Mouse (Mus musculus) forebrain, embryonic 14.5 days (tissue): Measurements from ENCODE around the gene Esrrg. TPM values are rescaled to one million over a fixed set of nuclear protein-coding genes. Genes with fewer than 3 reads are reported as not detected.

Experiments
- ATAC-seq: fragments of 200-750 bp; cut with Nextera tagmentation; 2 replicates; pipeline ENCODE4 v1.8.0; 2017; ENCODE audit warnings: mild to moderate bottlenecking, moderate library complexity
- DNase-seq: peaks from one replicate; pipeline ENCODE4 v3.0.0-alpha.2; 2015; ENCODE audit warnings: low spot score
- H3K27ac ChIP-seq: fragments of 300-500 bp; sonication (generic); 2 replicates; pipeline ENCODE4 v1.5.1; 2014; ENCODE audit warnings: low read depth, mild to moderate bottlenecking, control low read depth, low read length, moderate library complexity
- H3K27me3 ChIP-seq: fragments of 300-500 bp; sonication (generic); replicated peaks from 2 replicates; pipeline ENCODE4 v1.6.1; 2014; ENCODE audit warnings: low read length, control low read depth, mixed read lengths; ENCODE audit not compliant: control insufficient read depth, insufficient read depth
- H3K36me3 ChIP-seq: fragments of 300-500 bp; sonication (generic); 2 replicates; pipeline ENCODE4 v1.6.1; 2014; ENCODE audit warnings: low read length, control low read depth; ENCODE audit not compliant: control insufficient read depth, insufficient read depth
- H3K4me1 ChIP-seq: fragments of 300-500 bp; sonication (generic); 2 replicates; pipeline ENCODE4 v1.6.1; 2014; ENCODE audit warnings: antibody characterized with exemption, low read length, control low read depth; ENCODE audit not compliant: control insufficient read depth, insufficient read depth
- H3K4me2 ChIP-seq: fragments of 300-500 bp; sonication (generic); 2 replicates; pipeline ENCODE4 v1.6.1; 2014; ENCODE audit warnings: mild to moderate bottlenecking, control low read depth, low read length
- H3K4me3 ChIP-seq: fragments of 300-500 bp; sonication (generic); 2 replicates; pipeline ENCODE4 v1.5.1; 2014; ENCODE audit warnings: low read depth, low read length, control low read depth
- H3K9ac ChIP-seq: fragments of 300-500 bp; sonication (generic); 2 replicates; pipeline ENCODE4 v1.6.1; 2014; ENCODE audit warnings: mild to moderate bottlenecking, low read length, control low read depth, moderate library complexity
- H3K9me3 ChIP-seq: fragments of 300-500 bp; sonication (generic); replicated peaks from 2 replicates; pipeline ENCODE4 v1.6.1; 2016; ENCODE audit warnings: low read length, control low read depth, mixed read lengths; ENCODE audit not compliant: control insufficient read depth
- WGBS: fragments of 180-500 bp; shearing (Covaris S2); extraction: QIAGEN DNeasy Blood & Tissue Kit; methylation state at CpG from one replicate; pipeline ENCODE4 v1.1.7; 2014; 5-methylcytosine and 5-hydroxymethylcytosine counted together
- polyA plus RNA-seq: library from polyadenylated mRNA; unstranded; fragments of >200 nt; fragmentation: Nextera tagmentation; extraction: Ambion mirVana; gene quantifications from 2 replicates; pipeline ENCODE4 v1.2.1, GENCODE M21; 2014

Esrrg gene
- polyA plus RNA-seq, 1 experiment from 2014 or later, result 9.8 TPM

DNA sequence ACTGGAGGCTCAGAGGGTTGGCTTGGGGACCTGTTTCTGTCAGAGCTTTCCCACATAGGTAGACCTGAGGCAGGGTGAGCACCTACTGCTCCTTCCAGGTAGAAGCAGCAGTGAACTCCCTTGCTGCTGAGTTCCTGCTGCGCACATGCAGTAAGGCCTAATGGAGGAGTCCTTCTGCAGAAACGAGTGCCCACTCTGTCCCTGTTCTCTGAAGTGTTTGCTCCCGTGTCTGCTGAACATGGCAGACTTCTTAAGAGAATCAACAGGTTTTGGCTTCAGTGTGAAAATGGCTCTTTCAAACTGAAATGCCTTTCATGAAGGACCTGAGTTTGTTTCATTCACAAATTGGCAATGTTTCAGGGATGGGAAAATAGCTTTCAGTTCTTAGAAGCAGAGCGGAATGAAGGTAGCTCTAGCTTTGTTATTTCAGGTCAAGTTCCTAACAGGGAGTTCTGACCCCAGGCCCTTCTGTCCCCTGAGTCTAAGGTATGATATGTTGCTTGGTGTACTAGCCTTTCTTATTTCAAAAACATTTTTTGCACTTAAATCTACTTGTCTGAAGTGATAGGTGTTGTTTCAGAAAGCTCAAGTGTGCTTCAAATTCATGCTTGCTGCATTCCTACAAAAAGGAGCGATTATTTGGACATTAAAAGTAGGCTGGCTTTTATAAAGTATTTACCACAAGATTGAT, 185.8 kb downstream of the Esrrg start:
- DNase-seq (no peak), ATAC-seq (no peak)
- H3K4me2 ChIP-seq, result no peak overlapping the region
- peaks cover 7% of the 10 kb centered on the region; the same call in 1 of the 2 replicates for H3K4me1 ChIP-seq
- H3K36me3 ChIP-seq, result no peaks in the 10 kb centered on the region
- H3K27ac ChIP-seq, result no peak overlapping the region
- no peak overlapping the region for H3K4me3 ChIP-seq
- no peaks in the 10 kb centered on the region for H3K9me3 ChIP-seq
- WGBS, result 84% methylated on average over 5 of the region's 5 CpGs
- no peaks in the 10 kb centered on the region for H3K27me3 ChIP-seq
- no peak overlapping the region for H3K9ac ChIP-seq

DNA sequence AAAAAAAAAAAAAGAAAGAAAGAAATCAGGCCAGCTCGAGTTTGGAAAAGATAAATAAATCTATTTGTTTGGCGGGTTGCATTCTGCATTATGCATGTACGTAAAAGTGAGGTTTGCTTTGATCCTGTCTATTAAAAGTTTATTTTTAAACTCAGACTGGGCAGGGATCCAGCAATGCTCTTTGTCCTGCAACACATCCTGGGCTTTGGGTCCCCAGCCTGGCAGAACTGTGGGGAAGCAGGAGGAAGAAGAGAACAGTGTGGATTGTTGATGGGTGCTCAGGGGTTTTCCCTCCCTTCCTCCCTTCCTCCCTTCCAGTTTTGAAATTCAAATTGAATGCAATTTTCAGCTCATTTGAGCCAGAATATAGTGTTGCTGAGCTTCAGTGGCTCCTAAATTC, 187.0 kb downstream of the Esrrg start:
- peaks cover 7% of the 10 kb centered on the region; the same call in 1 of the 2 replicates for H3K4me1 ChIP-seq
- 50% methylated on average over 3 of the region's 3 CpGs for WGBS
- DNase-seq (no peak), ATAC-seq (no peak)
- no peak overlapping the region for H3K4me2 ChIP-seq
- no peaks in the 10 kb centered on the region for H3K9me3 ChIP-seq
- H3K4me3 ChIP-seq, result no peak overlapping the region
- H3K9ac ChIP-seq, result no peak overlapping the region
- no peak overlapping the region for H3K27ac ChIP-seq
- H3K36me3 ChIP-seq, result no peaks in the 10 kb centered on the region
- no peaks in the 10 kb centered on the region for H3K27me3 ChIP-seq

DNA sequence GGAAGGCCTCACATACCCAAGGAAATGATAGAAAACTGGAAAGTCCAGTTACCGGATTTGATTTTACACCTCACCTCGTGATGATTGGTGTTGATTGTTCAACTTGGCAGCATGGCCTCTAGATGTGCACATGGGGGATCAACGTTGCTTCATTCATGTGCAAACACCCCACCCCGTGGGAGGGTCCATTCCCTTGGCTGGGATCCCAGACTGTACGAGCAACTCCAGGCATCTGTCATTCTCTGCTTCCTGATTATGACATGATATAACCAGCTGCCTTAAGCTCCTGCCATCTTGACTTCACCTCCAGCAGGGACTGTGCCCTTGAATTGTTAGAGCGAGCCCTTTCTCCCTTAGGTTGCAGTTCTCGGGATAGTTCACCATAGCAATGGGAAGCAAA, 190.7 kb downstream of the Esrrg start:
- Histone ChIP-seq H3K4me3 (no peak overlapping the region), H3K36me3 (no peaks in the 10 kb centered on the region), H3K27ac (no peak overlapping the region), H3K9me3 (no peaks in the 10 kb centered on the region), H3K9ac (no peak overlapping the region), H3K4me2 (no peak overlapping the region), H3K4me1 (peaks cover 7% of the 10 kb centered on the region; the same call in 1 of the 2 replicates), H3K27me3 (peaks cover 6% of the 10 kb centered on the region; the same call in 1 of the 2 replicates)
- DNase-seq (peak; percentile 58), ATAC-seq (no peak)
- WGBS, result 58% methylated on average over 7 of the region's 7 CpGs

DNA sequence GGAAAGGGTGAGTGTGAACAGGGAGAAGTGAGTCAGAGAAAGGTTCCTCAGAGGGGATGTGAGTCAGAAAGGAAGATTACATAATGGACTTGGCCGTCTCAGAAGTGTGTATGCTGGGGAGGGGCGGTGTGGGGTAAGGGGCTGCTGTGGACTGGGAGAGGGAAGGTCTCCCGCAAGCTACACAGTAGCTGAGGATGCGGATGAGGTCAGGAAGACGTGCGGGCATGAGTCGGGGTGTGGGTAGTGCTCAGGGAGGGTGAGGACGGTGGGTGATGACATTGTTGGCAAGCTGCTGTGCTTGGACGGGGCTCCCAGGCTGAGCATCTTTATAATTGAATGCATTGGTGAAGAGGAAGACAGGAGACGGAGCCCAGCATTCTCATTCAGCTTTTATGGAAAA, 192.2 kb downstream of the Esrrg start:
- Histone ChIP-seq H3K36me3 (no peaks in the 10 kb centered on the region), H3K9ac (no peak overlapping the region), H3K4me2 (no peak overlapping the region), H3K4me3 (no peak overlapping the region), H3K27me3 (peaks cover 6% of the 10 kb centered on the region; the same call in 1 of the 2 replicates), H3K4me1 (peaks cover 4% of the 10 kb centered on the region; the same call in 1 of the 2 replicates), H3K27ac (no peak overlapping the region), H3K9me3 (no peaks in the 10 kb centered on the region)
- no peak for ATAC-seq
- DNase-seq, result no peak
- WGBS, result 84% methylated on average over 10 of the region's 10 CpGs

DNA sequence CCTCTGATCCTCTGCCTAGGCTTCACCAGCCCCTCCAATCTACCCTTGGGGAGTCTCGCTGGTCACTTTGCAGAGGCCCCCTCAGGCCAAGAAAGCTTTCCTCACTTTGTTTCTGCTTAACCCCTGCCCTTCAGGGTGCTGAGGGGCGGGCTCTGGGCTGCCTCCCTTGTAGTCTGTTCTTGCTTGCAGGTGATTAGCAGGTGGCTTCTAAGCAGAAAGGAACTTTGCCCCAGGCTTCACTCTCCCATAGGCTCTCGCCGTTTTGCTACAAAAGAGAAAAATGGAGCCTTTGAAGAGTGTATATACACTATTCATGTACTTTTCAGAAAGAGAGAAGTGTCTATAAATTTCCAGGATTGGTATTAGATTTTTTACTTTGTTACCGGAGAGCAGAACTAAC, 195.0 kb downstream of the Esrrg start:
- Histone ChIP-seq H3K27ac (no peak overlapping the region), H3K27me3 (peaks cover 14% of the 10 kb centered on the region; the same call in 1 of the 2 replicates), H3K9me3 (no peaks in the 10 kb centered on the region), H3K36me3 (no peaks in the 10 kb centered on the region), H3K4me2 (no peak overlapping the region), H3K4me3 (no peak overlapping the region), H3K4me1 (peaks cover 4% of the 10 kb centered on the region; the same call in 1 of the 2 replicates), H3K9ac (no peak overlapping the region)
- 19% methylated on average over 5 of the region's 5 CpGs for WGBS
- no peak for DNase-seq
- ATAC-seq, result no peak

DNA sequence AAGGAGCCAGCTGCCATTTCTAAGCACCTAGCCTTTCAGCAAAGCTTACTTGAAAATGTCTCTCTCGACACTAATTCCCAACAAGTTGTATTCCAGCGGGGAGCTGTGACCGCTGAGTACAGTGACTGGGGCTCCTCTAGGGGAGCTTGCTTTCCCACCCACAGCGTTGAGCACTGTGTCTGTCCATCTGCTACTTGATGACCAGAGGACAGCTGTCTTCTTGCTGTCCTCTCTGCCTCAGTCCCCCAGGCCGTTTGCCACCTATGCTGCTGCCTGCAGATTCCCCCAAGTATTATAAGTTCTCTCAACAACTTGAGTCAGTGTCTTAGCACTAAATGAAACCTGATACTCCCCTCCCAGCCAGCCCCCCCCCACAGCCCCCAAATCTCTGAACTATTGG, 195.4 kb downstream of the Esrrg start:
- no peak for ATAC-seq
- Histone ChIP-seq H3K9ac (no peak overlapping the region), H3K27ac (no peak overlapping the region), H3K9me3 (no peaks in the 10 kb centered on the region), H3K36me3 (no peaks in the 10 kb centered on the region), H3K4me1 (peaks cover 4% of the 10 kb centered on the region; the same call in 1 of the 2 replicates), H3K4me2 (no peak overlapping the region), H3K4me3 (no peak overlapping the region), H3K27me3 (peaks cover 14% of the 10 kb centered on the region; the same call in 1 of the 2 replicates)
- WGBS, result 3% methylated on average over 5 of the region's 5 CpGs
- no peak for DNase-seq

DNA sequence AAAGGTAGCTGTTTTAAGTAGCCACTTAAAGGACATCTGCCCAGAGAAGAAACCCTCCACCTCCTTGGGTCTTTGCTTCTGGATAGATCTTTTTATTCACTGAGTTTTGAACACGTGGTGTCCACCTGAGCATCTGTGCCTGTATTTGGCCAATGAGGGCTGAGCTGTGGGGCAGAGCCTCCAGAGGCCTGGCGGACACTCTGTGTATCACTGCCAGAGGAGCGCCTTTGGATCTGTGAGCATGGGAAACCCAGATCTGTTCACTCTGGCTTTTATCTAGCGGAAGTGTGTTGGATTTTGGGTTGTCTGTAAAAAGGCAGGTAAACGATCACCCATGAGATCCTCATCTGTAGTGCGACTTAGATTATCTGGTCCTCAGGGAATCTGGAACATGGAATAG, 196.4 kb downstream of the Esrrg start:
- WGBS, result 68% methylated on average over 6 of the region's 6 CpGs
- H3K4me1 ChIP-seq, result peaks cover 4% of the 10 kb centered on the region; the same call in 1 of the 2 replicates
- no peaks in the 10 kb centered on the region for H3K36me3 ChIP-seq
- peaks cover 14% of the 10 kb centered on the region; the same call in 1 of the 2 replicates for H3K27me3 ChIP-seq
- H3K4me2 ChIP-seq, result no peak overlapping the region
- DNase-seq (no peak), ATAC-seq (no peak)
- no peak overlapping the region for H3K27ac ChIP-seq
- H3K9ac ChIP-seq, result no peak overlapping the region
- no peaks in the 10 kb centered on the region for H3K9me3 ChIP-seq
- H3K4me3 ChIP-seq, result no peak overlapping the region

DNA sequence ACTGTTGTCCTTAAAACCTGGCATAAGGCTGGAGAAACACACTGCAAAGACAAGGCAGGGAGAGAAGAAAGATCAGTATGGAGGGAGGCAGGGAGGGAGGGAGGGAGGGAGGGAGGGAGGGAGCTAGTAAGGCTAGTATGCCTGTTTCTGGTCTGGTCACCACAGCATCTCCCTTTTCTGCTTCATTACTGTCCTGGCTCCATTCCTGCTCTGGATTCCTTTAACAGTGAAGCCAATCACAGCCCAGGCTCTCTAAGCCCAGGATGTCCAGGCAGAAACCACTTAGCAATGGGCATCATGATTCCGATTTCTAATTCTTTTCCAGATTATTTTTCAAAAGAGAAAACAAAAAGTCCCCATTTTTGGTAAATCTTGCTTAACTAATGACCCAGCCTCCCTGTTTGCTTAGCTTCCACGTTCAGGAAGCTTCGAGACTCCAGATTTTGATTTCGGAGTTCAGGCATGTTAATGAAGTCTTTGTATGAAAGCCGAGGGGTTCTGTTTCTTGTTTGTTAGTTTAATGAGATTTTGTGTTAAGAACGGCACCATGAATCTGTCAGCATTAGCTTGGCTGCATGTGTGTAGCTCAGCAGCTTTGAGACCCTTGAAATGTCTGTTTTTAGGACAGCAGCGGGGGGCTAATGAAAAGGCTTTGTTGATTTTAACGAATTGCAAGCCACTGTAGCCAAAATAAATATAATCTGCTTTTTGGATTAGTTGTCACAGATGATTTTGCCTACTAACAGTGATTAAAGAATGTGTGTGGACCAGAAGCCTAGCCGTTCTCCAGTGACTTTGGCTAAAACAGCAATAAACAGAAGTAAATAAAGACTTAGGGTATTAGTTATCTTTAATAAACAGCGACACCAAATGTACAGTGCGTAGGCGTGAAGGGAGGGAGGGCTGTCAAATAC, 199.1 kb downstream of the Esrrg start:
- DNase-seq (peak; percentile 71), ATAC-seq (peak; percentile 68)
- Histone ChIP-seq H3K4me3 (no peak overlapping the region), H3K27me3 (peaks cover 14% of the 10 kb centered on the region; the same call in 1 of the 2 replicates), H3K4me1 (peaks cover 4% of the 10 kb centered on the region; the same call in 1 of the 2 replicates), H3K36me3 (no peaks in the 10 kb centered on the region), H3K9me3 (no peaks in the 10 kb centered on the region), H3K27ac (no peak overlapping the region), H3K4me2 (0 out of 2 replicates have a peak overlapping the region, but pooled peaks have one; percentile 14), H3K9ac (no peak overlapping the region)
- WGBS, result 14% methylated on average over 12 of the region's 12 CpGs
